Mouse (Mus musculus): ENCODE data around the gene Usp49. TPM values are rescaled to one million over a fixed set of nuclear protein-coding genes. Genes with fewer than 3 reads are reported as not detected.

Gene Usp49
- polyA plus RNA-seq, 2 experiments = 5.0 to 17.6 TPM

GRCm38 (mm10) chr17:47678702-47679101 is 48.2 kb downstream of the Usp49 start:
- DNase-seq (ENCODE audit: low spot score) (no peak), ATAC-seq (ENCODE audit: low FRiP score, low read depth) (no peak)
- WGBS = 90% methylated on average over 5 of the region's 5 CpGs
- Histone ChIP-seq H3K9ac (ENCODE audit: low read depth, low read length, severe bottlenecking) (no peak overlapping the region), H3K27ac (replicated peaks; ENCODE audit: low read depth, low read length) (no peak overlapping the region), H3K9me3 (ENCODE audit: control insufficient read depth, low read length) (no peaks in the 10 kb centered on the region), H3K4me1 (ENCODE audit: control insufficient read depth, insufficient read depth, low read length) (no peaks in the 10 kb centered on the region), H3K4me3 (replicated peaks; ENCODE audit: low read length) (no peak overlapping the region), H3K4me2 (replicated peaks; ENCODE audit: low read depth, low read length, severe bottlenecking) (no peak overlapping the region), H3K36me3 (ENCODE audit: control insufficient read depth, insufficient read depth, low read length) (peaks cover 69% of the 10 kb centered on the region), H3K27me3 (ENCODE audit: control insufficient read depth, insufficient read depth, low read length) (no peaks in the 10 kb centered on the region)
- no peak for TF ChIP-seq POLR2A (IDR thresholded peaks at IDR 0.05; ENCODE audit: borderline replicate concordance, extremely low read depth, insufficient read depth, insufficient read length)

- no peak for DNase-seq (ENCODE audit: low spot score)
- WGBS = 70% methylated on average over 4 of the region's 4 CpGs
- Histone ChIP-seq H3K36me3 (ENCODE audit: control insufficient read depth, insufficient read depth, low read length) (peaks cover 77% of the 10 kb centered on the region), H3K4me2 (replicated peaks; ENCODE audit: low read depth, low read length, severe bottlenecking) (no peak overlapping the region), H3K4me3 (replicated peaks; ENCODE audit: low read length) (no peak overlapping the region), H3K4me1 (ENCODE audit: control insufficient read depth, insufficient read depth, low read length) (peaks cover 7% of the 10 kb centered on the region), H3K27ac (replicated peaks; ENCODE audit: low read depth, low read length) (no peak overlapping the region), H3K9ac (ENCODE audit: low read depth, low read length, severe bottlenecking) (no peak overlapping the region), H3K9me3 (ENCODE audit: control insufficient read depth, low read length) (no peaks in the 10 kb centered on the region), H3K27me3 (ENCODE audit: control insufficient read depth, insufficient read depth, low read length) (no peaks in the 10 kb centered on the region)
- no peak for TF ChIP-seq POLR2A (IDR thresholded peaks at IDR 0.05; ENCODE audit: borderline replicate concordance, extremely low read depth, insufficient read depth, insufficient read length)
- ATAC-seq (ENCODE audit: low FRiP score, low read depth) = no peak
These were observed 52.3 kb downstream of the Usp49 start for GRCm38 (mm10) chr17:47682836-47683235.

GRCm38 (mm10) chr17:47687409-47688343 is 57.2 kb downstream of the Usp49 start:
- Histone ChIP-seq H3K36me3 (ENCODE audit: control insufficient read depth, insufficient read depth, low read length) (peaks cover 33% of the 10 kb centered on the region), H3K27me3 (ENCODE audit: control insufficient read depth, insufficient read depth, low read length) (no peaks in the 10 kb centered on the region), H3K4me3 (replicated peaks; ENCODE audit: low read length) (peak overlapping the region; percentile 78), H3K4me2 (replicated peaks; ENCODE audit: low read depth, low read length, severe bottlenecking) (peak overlapping the region; percentile 97), H3K9me3 (ENCODE audit: control insufficient read depth, low read length) (no peaks in the 10 kb centered on the region), H3K4me1 (ENCODE audit: control insufficient read depth, insufficient read depth, low read length) (peaks cover 11% of the 10 kb centered on the region), H3K27ac (replicated peaks; ENCODE audit: low read depth, low read length) (peak overlapping the region; percentile 67), H3K9ac (ENCODE audit: low read depth, low read length, severe bottlenecking) (peak overlapping the region; percentile 75)
- DNase-seq (ENCODE audit: low spot score) (peak; percentile 97), ATAC-seq (ENCODE audit: low FRiP score, low read depth) (peak; percentile 91)
- WGBS = under 1% methylated on average over 62 of the region's 70 CpGs
- peak; percentile 55; the same call in 1 of the 2 replicates for TF ChIP-seq POLR2A (IDR thresholded peaks at IDR 0.05; ENCODE audit: borderline replicate concordance, extremely low read depth, insufficient read depth, insufficient read length)

GRCm38 (mm10) chr17:47688344-47688607 is 57.8 kb downstream of the Usp49 start, which contains the start of gene Tomm6:
Gene Tomm6, minus strand, starts transcription at chr17:47688386.
- H3K9ac ChIP-seq (ENCODE audit: low read depth, low read length, severe bottlenecking) = peak within 1 kb of the TSS; percentile 75
- peaks cover 29% of the 10 kb centered on the region for H3K36me3 ChIP-seq (ENCODE audit: control insufficient read depth, insufficient read depth, low read length)
- peak within 1 kb of the TSS; percentile 97 for H3K4me2 ChIP-seq (replicated peaks; ENCODE audit: low read depth, low read length, severe bottlenecking)
- peak; percentile 48; the same call in 1 of the 2 replicates for ATAC-seq (ENCODE audit: low FRiP score, low read depth)
- no peaks in the 10 kb centered on the region for H3K27me3 ChIP-seq (ENCODE audit: control insufficient read depth, insufficient read depth, low read length)
- TF ChIP-seq POLR2A (IDR thresholded peaks at IDR 0.05; ENCODE audit: borderline replicate concordance, extremely low read depth, insufficient read depth, insufficient read length) = no peak
- H3K4me1 ChIP-seq (ENCODE audit: control insufficient read depth, insufficient read depth, low read length) = peaks cover 11% of the 10 kb centered on the region
- no peak for DNase-seq (ENCODE audit: low spot score)
- 0% methylated on average over 9 of the region's 9 CpGs for WGBS
- peak within 1 kb of the TSS; percentile 78 for H3K4me3 ChIP-seq (replicated peaks; ENCODE audit: low read length)
- peak within 1 kb of the TSS; percentile 67 for H3K27ac ChIP-seq (replicated peaks; ENCODE audit: low read depth, low read length)
- H3K9me3 ChIP-seq (ENCODE audit: control insufficient read depth, low read length) = no peaks in the 10 kb centered on the region

- H3K27ac ChIP-seq (replicated peaks; ENCODE audit: low read depth, low read length) = peak within 1 kb of the TSS; percentile 67
- H3K36me3 ChIP-seq (ENCODE audit: control insufficient read depth, insufficient read depth, low read length) = peaks cover 23% of the 10 kb centered on the region
- H3K4me2 ChIP-seq (replicated peaks; ENCODE audit: low read depth, low read length, severe bottlenecking) = peak within 1 kb of the TSS; percentile 97
- ATAC-seq (ENCODE audit: low FRiP score, low read depth) (peak; percentile 60), DNase-seq (ENCODE audit: low spot score) (peak; percentile 42)
- no peak for TF ChIP-seq POLR2A (IDR thresholded peaks at IDR 0.05; ENCODE audit: borderline replicate concordance, extremely low read depth, insufficient read depth, insufficient read length)
- 2% methylated on average over 52 of the region's 58 CpGs for WGBS
- H3K9me3 ChIP-seq (ENCODE audit: control insufficient read depth, low read length) = no peaks in the 10 kb centered on the region
- peak within 1 kb of the TSS; percentile 78 for H3K4me3 ChIP-seq (replicated peaks; ENCODE audit: low read length)
- peak within 1 kb of the TSS; percentile 75 for H3K9ac ChIP-seq (ENCODE audit: low read depth, low read length, severe bottlenecking)
- no peaks in the 10 kb centered on the region for H3K27me3 ChIP-seq (ENCODE audit: control insufficient read depth, insufficient read depth, low read length)
- peaks cover 11% of the 10 kb centered on the region for H3K4me1 ChIP-seq (ENCODE audit: control insufficient read depth, insufficient read depth, low read length)
These were observed 58.4 kb downstream of the Usp49 start, which contains the start of gene Frs3 for GRCm38 (mm10) chr17:47688608-47689575. Gene Frs3, plus strand, starts transcription at chr17:47689030.

Measured in limb, embryonic 14.5 days (tissue).